Mouse (Mus musculus) thymus, adult 2 months (tissue): ENCODE results near the gene Usp10.

Source experiments
- CTCF ChIP-seq: fragments of 200-500 bp; IDR thresholded peaks from 2 replicates; pipeline ENCODE4 v1.5.1; 2012; ENCODE audit warnings: mild to moderate bottlenecking, control low read depth, low read length, moderate library complexity, borderline replicate concordance; ENCODE audit not compliant: control insufficient read depth, poor library complexity, insufficient read depth; ENCODE audit errors: extremely low read depth
- POLR2A ChIP-seq: fragments of 200-500 bp; IDR thresholded peaks from 2 replicates; pipeline ENCODE4 v1.6.1; 2012; ENCODE audit warnings: mild to moderate bottlenecking, low read length, control low read depth, moderate library complexity; ENCODE audit not compliant: control insufficient read depth, poor library complexity, insufficient read depth; ENCODE audit errors: extremely low read depth

GRCm38 (mm10) chr8:119888012-119888411 lies 22.1 kb upstream of the Usp10 start:
- TF ChIP-seq POLR2A = no peak
- TF ChIP-seq CTCF = no peak
